Mouse (Mus musculus) forebrain, postnatal 0 days (tissue): ENCODE measurements at regions not wholly inside any gene's neighbourhood (a gene's known extent, or its start where the extent isn't known, plus 50 kb on each side); places are given as distances from the start of the nearest gene placed in this dataset.

Experiments
- ATAC-seq: fragments of 200-750 bp; cut with Nextera tagmentation; 2 replicates; pipeline ENCODE4 v1.8.0; 2017; ENCODE audit warnings: mild to moderate bottlenecking, moderate library complexity
- DNase-seq: peaks from one replicate; pipeline ENCODE4 v3.0.0-alpha.2; 2015
- H3K27ac ChIP-seq: fragments of 300-500 bp; sonication (generic); 2 replicates; pipeline ENCODE4 v1.5.1; 2014; ENCODE audit warnings: low read depth, mild to moderate bottlenecking, antibody characterized with exemption, low read length, moderate library complexity, mixed read lengths
- H3K27me3 ChIP-seq: fragments of 300-500 bp; sonication (generic); 2 replicates; pipeline ENCODE4 v1.6.1; 2014; ENCODE audit warnings: mild to moderate bottlenecking, low read length, mixed read lengths; ENCODE audit not compliant: insufficient read depth
- H3K36me3 ChIP-seq: fragments of 300-500 bp; sonication (generic); 2 replicates; pipeline ENCODE4 v1.6.1; 2014; ENCODE audit warnings: mild to moderate bottlenecking, moderate library complexity; ENCODE audit not compliant: insufficient read depth
- H3K4me1 ChIP-seq: fragments of 300-500 bp; sonication (generic); 2 replicates; pipeline ENCODE4 v1.6.1; 2014; ENCODE audit warnings: antibody characterized with exemption; ENCODE audit not compliant: insufficient read depth
- H3K4me2 ChIP-seq: fragments of 300-500 bp; sonication (generic); 2 replicates; pipeline ENCODE4 v1.6.1; 2014; ENCODE audit warnings: low read depth, mild to moderate bottlenecking, moderate library complexity
- H3K4me3 ChIP-seq: fragments of 300-500 bp; sonication (generic); 2 replicates; pipeline ENCODE4 v1.5.1; 2014; ENCODE audit warnings: low read depth, low read length, mixed read lengths
- H3K9ac ChIP-seq: fragments of 300-500 bp; sonication (generic); 2 replicates; pipeline ENCODE4 v1.6.1; 2014; ENCODE audit warnings: mild to moderate bottlenecking
- H3K9me3 ChIP-seq: fragments of 300-500 bp; sonication (generic); 2 replicates; pipeline ENCODE4 v1.6.1; 2016; ENCODE audit warnings: low read length
- CTCF ChIP-seq: sonication (generic); IDR thresholded peaks from 2 replicates; pipeline ENCODE4 v1.5.1; 2016; ENCODE audit warnings: antibody characterized with exemption, control low read depth, low read depth
- WGBS: fragments of 180-500 bp; shearing (Covaris S2); extraction: QIAGEN DNeasy Blood & Tissue Kit; methylation state at CpG from one replicate; pipeline ENCODE4 v1.1.7; 2014; 5-methylcytosine and 5-hydroxymethylcytosine counted together

- peak overlapping the region; percentile 39 for H3K4me2 ChIP-seq
- no peak overlapping the region for H3K9ac ChIP-seq
- no peaks in the 10 kb centered on the region for H3K4me1 ChIP-seq
- TF ChIP-seq CTCF, result peak; percentile 82
- ATAC-seq, result peak; percentile 73
- no peak overlapping the region for H3K4me3 ChIP-seq
- WGBS, result 17% methylated on average over 6 of the region's 6 CpGs
- no peaks in the 10 kb centered on the region for H3K27me3 ChIP-seq
- H3K27ac ChIP-seq, result no peak overlapping the region
- DNase-seq, result peak; percentile 78
- no peaks in the 10 kb centered on the region for H3K36me3 ChIP-seq
- no peaks in the 10 kb centered on the region for H3K9me3 ChIP-seq
These were observed 77.8 kb downstream of the Rpia start for GRCm38 (mm10) chr6:70714239-70714638.

- no peak for DNase-seq
- H3K4me2 ChIP-seq, result no peak overlapping the region
- H3K27ac ChIP-seq, result no peak overlapping the region
- H3K9ac ChIP-seq, result no peak overlapping the region
- ATAC-seq, result no peak; the same call in 1 of the 2 replicates
- H3K27me3 ChIP-seq, result no peaks in the 10 kb centered on the region
- H3K4me1 ChIP-seq, result no peaks in the 10 kb centered on the region
- no peak for TF ChIP-seq CTCF
- no peak overlapping the region for H3K4me3 ChIP-seq
- no peaks in the 10 kb centered on the region for H3K36me3 ChIP-seq
- 80% methylated on average over 6 of the region's 6 CpGs for WGBS
- no peaks in the 10 kb centered on the region for H3K9me3 ChIP-seq
These were observed 78.4 kb downstream of the Rpia start for GRCm38 (mm10) chr6:70713665-70714064.

GRCm38 (mm10) chr6:70713118-70713517, 78.9 kb downstream of the Rpia start:
- Histone ChIP-seq H3K36me3 (no peaks in the 10 kb centered on the region), H3K4me1 (no peaks in the 10 kb centered on the region), H3K27ac (no peak overlapping the region), H3K4me3 (no peak overlapping the region), H3K9ac (no peak overlapping the region), H3K9me3 (no peaks in the 10 kb centered on the region), H3K27me3 (no peaks in the 10 kb centered on the region), H3K4me2 (no peak overlapping the region)
- DNase-seq (no peak), ATAC-seq (no peak)
- peak; percentile 59 for TF ChIP-seq CTCF
- WGBS, result 45% methylated on average over 7 of the region's 7 CpGs

- Histone ChIP-seq H3K27ac (no peak overlapping the region), H3K4me3 (no peak overlapping the region), H3K9me3 (no peaks in the 10 kb centered on the region), H3K9ac (no peak overlapping the region), H3K36me3 (no peaks in the 10 kb centered on the region), H3K4me1 (no peaks in the 10 kb centered on the region), H3K4me2 (no peak overlapping the region), H3K27me3 (no peaks in the 10 kb centered on the region)
- TF ChIP-seq CTCF, result peak; percentile 65
- ATAC-seq (peak; percentile 74), DNase-seq (peak; percentile 40)
- WGBS, result 17% methylated on average over 7 of the region's 7 CpGs
These were observed 82.5 kb downstream of the Rpia start for GRCm38 (mm10) chr6:70709338-70710055.

- WGBS, result 97% methylated on average over 26 of the region's 26 CpGs
- no peak overlapping the region for H3K9ac ChIP-seq
- DNase-seq, result no peak
These were observed 96.4 kb downstream of the Rpia start for GRCm38 (mm10) chr6:70695596-70695995.

More at GRCm38 (mm10) chr6:70695596-70695995, 96.4 kb downstream of the Rpia start:
- Histone ChIP-seq H3K27ac (no peak overlapping the region), H3K4me2 (no peak overlapping the region), H3K4me3 (no peak overlapping the region), H3K9me3 (no peaks in the 10 kb centered on the region), H3K27me3 (no peaks in the 10 kb centered on the region), H3K4me1 (no peaks in the 10 kb centered on the region), H3K36me3 (no peaks in the 10 kb centered on the region)
- no peak for TF ChIP-seq CTCF
- no peak for ATAC-seq
